Mouse (Mus musculus) layer of hippocampus, postnatal 25 days (tissue): ENCODE measurements around the gene Racgap1. TPM values are rescaled to one million over a fixed set of nuclear protein-coding genes. Genes with fewer than 3 reads are reported as not detected.

Experiments
- DNase-seq, 2 experiments: peaks; one replicate each; pipeline ENCODE4 v3.0.0; 2022; ENCODE audit warnings: mixed read lengths in 2 of 2, low spot score in 1 of 2; ENCODE audit errors: extremely low spot score in 1 of 2
- total RNA-seq, 2 experiments: library from RNA; stranded (reverse); gene quantifications; 2 replicates each; pipeline ENCODE4 v1.2.3; 2021

Racgap1 gene
- total RNA-seq, 2 experiments from 2014 or later = 4.4 to 6.2 TPM

GRCm38 (mm10) chr15:99667544-99667943 is 16.1 kb upstream of the Racgap1 start:
- DNase-seq = no peak

DNA sequence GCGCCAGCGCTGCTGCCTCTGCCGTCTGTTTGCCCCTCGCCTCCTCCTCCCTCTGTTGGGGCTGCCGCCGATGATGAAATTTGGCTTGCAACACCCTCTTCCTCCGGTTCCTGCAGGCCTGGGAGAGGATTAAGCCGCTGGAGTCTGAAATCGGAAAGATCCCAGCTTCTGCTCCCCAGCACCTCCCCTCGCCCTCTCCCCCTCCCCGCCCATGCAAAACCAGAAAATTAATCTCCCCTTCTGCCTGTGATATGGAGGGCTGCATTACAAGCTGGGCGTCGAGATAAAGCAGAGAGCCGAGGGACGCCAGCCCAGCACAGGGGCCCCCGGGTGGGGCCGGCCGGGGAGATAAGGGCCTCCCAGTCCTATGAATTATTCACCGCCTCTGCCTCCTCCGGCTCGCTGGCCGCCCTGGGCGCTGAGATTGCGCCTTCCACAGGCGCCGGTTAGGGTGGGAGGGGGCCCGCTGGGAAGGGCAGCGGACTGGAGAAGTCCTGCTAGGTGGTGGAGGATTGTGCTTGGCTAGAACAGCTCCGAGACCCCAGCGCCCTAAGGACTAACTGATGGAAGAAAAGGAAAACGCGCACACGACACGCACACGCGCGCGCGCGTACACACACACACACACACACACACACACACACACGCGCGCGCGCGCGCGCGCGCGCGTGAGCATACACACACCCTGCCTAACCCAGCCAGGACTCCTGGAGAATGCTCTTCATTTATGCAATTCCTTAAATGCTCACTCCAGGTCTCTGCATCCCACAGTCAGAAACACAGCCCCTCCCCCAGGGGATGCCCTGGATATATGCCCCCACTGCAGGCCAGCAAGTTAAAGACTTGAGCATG is 13.4 kb upstream of the Racgap1 start:
- DNase-seq = peak; percentile 60 to 63

DNA sequence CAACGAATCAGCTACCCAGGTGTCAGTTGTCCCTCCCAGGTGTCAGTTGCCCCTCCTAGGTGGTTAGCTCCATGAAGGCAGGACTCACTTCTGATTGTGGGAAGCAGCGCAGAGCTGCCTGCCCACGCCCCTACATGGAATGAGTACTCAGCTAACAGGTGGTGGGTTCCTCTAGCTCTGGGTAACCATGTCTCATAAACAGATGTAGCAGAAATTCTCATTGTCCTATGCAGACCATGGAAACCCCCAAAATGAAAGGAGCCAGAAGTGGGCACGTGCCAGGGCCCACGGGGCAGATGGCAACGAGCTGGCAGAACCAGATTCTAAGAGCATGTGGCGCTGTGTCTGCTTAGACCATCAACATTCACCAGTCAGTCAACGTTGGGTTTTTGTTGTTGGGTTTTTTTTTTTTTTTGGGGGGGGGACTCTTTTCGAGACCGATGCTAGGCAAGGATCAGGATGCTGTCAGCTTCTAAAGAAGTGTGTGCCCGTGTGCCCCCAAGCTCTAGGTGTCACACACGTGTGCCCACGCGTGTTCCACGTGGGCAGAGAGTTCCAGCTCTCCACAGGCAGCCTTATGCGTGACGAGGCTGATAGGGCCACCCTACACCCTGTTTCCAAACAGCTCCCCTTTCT is 12.6 kb upstream of the Racgap1 start:
- DNase-seq = peak; percentile 45 to 63

GRCm38 (mm10) chr15:99662371-99662770 is 10.9 kb upstream of the Racgap1 start:
- no peak for DNase-seq

GRCm38 (mm10) chr15:99661121-99661830 is 9.8 kb upstream of the Racgap1 start:
- DNase-seq = no peak

GRCm38 (mm10) chr15:99658437-99658836 is 7.0 kb upstream of the Racgap1 start:
- DNase-seq = no peak

GRCm38 (mm10) chr15:99655956-99656355 is 4.5 kb upstream of the Racgap1 start:
- DNase-seq = no peak

DNA sequence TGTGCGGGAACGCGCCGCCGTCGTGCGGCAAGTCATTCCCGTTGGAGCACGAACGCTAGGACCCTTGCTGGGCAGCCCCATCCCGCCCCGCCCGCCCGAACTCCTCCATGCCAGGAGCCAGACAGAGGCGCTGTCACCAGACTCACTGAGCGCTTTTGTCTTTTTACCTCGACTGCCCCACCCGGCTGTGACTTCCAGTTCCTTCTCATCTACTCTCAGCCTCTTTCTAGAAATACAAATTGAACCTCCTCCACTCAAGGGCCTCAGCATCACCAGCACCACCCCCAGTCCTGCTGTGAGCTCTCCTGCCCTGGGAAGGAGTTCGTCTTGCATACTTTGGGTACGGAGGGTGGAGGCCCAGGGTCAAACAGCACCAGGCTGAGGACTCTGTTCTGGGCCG is 2.4 kb upstream of the Racgap1 start:
- no peak for DNase-seq

- DNase-seq = no peak
Observed at GRCm38 (mm10) chr15:99653291-99653690, 1.8 kb upstream of the Racgap1 start.

- DNase-seq = no peak
Observed at GRCm38 (mm10) chr15:99651984-99652872, 772 bp upstream of the Racgap1 start.

GRCm38 (mm10) chr15:99650304-99650703 is 1.2 kb downstream of the Racgap1 start:
- DNase-seq = no peak

- DNase-seq = no peak
Observed at GRCm38 (mm10) chr15:99649067-99649761, 2.2 kb downstream of the Racgap1 start.

GRCm38 (mm10) chr15:99648326-99648725 is 3.1 kb downstream of the Racgap1 start:
- no peak for DNase-seq

DNA sequence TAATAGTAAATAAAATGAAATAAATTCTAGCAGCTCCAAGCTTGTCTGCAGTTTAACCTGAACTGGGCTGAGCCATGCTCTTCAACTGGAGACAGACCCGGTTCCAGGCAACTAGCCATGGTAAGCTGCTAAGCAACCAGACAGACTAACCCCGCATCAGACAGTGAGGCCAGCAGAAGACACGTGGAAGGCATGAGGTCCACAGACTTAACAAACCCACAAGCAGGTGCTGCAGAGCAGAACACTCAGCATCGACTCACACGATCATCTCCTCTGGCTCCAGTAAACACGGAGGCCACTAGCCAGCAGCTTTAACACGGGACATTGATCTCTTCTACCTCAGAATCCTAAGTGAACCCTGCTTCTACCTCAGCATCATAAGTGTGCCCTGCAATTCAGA is 6.7 kb downstream of the Racgap1 start:
- DNase-seq = no peak

- DNase-seq = no peak
Observed at GRCm38 (mm10) chr15:99643832-99644231, 7.6 kb downstream of the Racgap1 start.

- DNase-seq = no peak
Observed at GRCm38 (mm10) chr15:99642622-99643021, 8.8 kb downstream of the Racgap1 start.

DNA sequence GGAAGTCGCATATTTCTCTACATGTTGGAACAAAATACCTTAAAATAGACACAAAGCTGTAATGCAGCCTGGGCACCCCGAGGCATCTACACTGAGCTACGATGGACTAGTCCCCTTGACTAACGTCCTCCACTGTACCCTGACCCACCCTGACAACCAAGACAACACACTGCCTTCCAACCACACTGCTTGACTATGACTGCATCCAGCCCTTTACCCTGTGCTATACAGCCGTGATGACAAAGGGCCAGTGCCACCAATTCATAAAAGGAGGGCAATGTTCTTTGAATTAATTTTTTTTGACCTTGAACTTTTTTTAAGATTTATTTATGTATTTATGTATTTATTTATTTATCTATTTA is 13.4 kb downstream of the Racgap1 start:
- DNase-seq = no peak

- no peak for DNase-seq
Observed at GRCm38 (mm10) chr15:99637405-99638123, 13.9 kb downstream of the Racgap1 start.

- DNase-seq = no peak
Observed at GRCm38 (mm10) chr15:99634702-99635101, 16.8 kb downstream of the Racgap1 start.
